12 mouse cellular contexts compared by ENCODE assay signal in the genomic region with DNA sequence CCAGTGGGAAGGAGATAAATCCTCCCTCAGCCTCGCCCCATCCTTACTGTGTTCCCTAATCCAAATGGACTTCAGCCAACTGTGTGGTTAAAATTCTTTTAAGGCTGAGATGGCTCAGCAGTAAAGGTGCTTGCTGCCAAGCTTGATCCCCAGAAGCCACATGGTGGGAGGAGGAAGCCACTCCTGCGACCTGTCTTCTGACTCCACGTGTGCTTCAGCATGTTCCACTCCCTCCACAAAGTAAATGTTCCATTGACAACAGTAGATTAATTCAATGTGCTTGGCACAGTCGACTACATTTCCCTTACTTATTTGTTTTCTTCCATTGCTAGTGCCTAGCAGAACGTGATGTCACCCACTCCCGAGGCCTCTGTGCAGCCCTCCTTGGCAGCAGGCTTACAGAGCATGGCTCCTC. TPM values are rescaled to one million over a fixed set of nuclear protein-coding genes. Genes with fewer than 3 reads are reported as not detected.
DNase-seq lines count a peak whose midpoint lies in the region; ATAC-seq lines count a peak whose summit lies in the region.
"Had no signal": no experiment of that assay in that cellular context is flagged by ENCODE, and none has a peak within 500 bp of the region (broad histone marks: within the 10 kb centered on the region; RNA-seq: fewer than 3 reads in every experiment).

No protein-coding gene starts in this region.

- intact Hi-C loops in heart, postnatal 25 days (cut with DNase I) = no loop called here

- peak; percentile 70 for DNase-seq in kidney, adult 9 months
- DNase-seq in adipocyte (ENCODE audit: low spot score) = peak; percentile 22
- peak; percentile 42 to 50 for DNase-seq in cerebellum, postnatal 25 days
- DNase-seq in heart, postnatal 25 days (ENCODE audit: low spot score) = no peak
- no peak for DNase-seq in lung, postnatal 25 days (ENCODE audit: low spot score)
- DNase-seq: heart, postnatal 14 days; liver had no signal

- no peak overlapping the region for H3K27ac ChIP-seq in kidney, embryonic 15.5 days
- peak overlapping the region; percentile 47 for H3K27ac ChIP-seq in limb, embryonic 15.5 days
- H3K27ac ChIP-seq: midbrain, embryonic 10.5 days had no signal

- peaks cover 75% of the 10 kb centered on the region for H3K36me3 ChIP-seq in kidney, embryonic 15.5 days
- H3K36me3 ChIP-seq in limb, embryonic 15.5 days = peaks cover 73% of the 10 kb centered on the region

- H3K4me2 ChIP-seq in kidney, embryonic 15.5 days = no peak overlapping the region
- H3K4me2 ChIP-seq in limb, embryonic 15.5 days = no peak overlapping the region

- 86% methylated on average over 6 of the region's 6 CpGs for WGBS in kidney, embryonic 15.5 days
- 63% methylated on average over 6 of the region's 6 CpGs for WGBS in limb, embryonic 15.5 days

- no peak overlapping the region for H3K4me3 ChIP-seq in kidney, embryonic 15.5 days (replicated peaks)
- no peak overlapping the region for H3K4me3 ChIP-seq in limb, embryonic 15.5 days
- H3K4me3 ChIP-seq: midbrain, embryonic 10.5 days had no signal

- no peaks in the 10 kb centered on the region for H3K27me3 ChIP-seq in kidney, embryonic 15.5 days
- no peaks in the 10 kb centered on the region for H3K27me3 ChIP-seq in limb, embryonic 15.5 days

- H3K4me1 ChIP-seq in kidney, embryonic 15.5 days = no peaks in the 10 kb centered on the region
- H3K4me1 ChIP-seq in limb, embryonic 15.5 days = 0 out of 2 replicates have a peak, but pooled peaks cover 5% of the 10 kb centered on the region
- H3K4me1 ChIP-seq: midbrain, embryonic 10.5 days had no signal

- H3K9ac ChIP-seq in kidney, embryonic 15.5 days = no peak overlapping the region
- H3K9ac ChIP-seq in limb, embryonic 15.5 days = no peak overlapping the region

- ATAC-seq in kidney, embryonic 15.5 days (replicated peaks; ENCODE audit: low FRiP score) = no peak
- peak; percentile 67 for ATAC-seq in limb, embryonic 15.5 days (ENCODE audit: insufficient number of reproducible peaks, low FRiP score, low TSS enrichment, low read depth)
- ATAC-seq: inflammation-experienced regulatory T-cells, adult 6 months had no signal

- H3K9me3 ChIP-seq in kidney, embryonic 15.5 days (replicated peaks) = no peaks in the 10 kb centered on the region
- H3K9me3 ChIP-seq in limb, embryonic 15.5 days = no peaks in the 10 kb centered on the region
- H3K9me3 ChIP-seq: midbrain, embryonic 10.5 days had no signal

RNA-seq across cellular contexts. Expression of a gene that starts 23.0 kb away (rescaled TPM):
- 10.0 and 10.6 TPM in 2 replicates for polyA plus RNA-seq in kidney, embryonic 15.5 days (2015; fragmentation: Nextera tagmentation; extraction: Ambion mirVana)
- polyA plus RNA-seq in limb, embryonic 15.5 days (2015; fragmentation: Nextera tagmentation; extraction: Ambion mirVana) = 8.6 and 10.4 TPM in 2 replicates
- total RNA-seq in heart, postnatal 25 days (2021) = 10 to 100 TPM; 12.7 to 14.1 TPM

RNA-seq across cellular contexts. Expression of a gene that starts 33.8 kb away (rescaled TPM):
- polyA plus RNA-seq in kidney, embryonic 15.5 days (2015; fragmentation: Nextera tagmentation; extraction: Ambion mirVana) = 87.4 and 92.0 TPM in 2 replicates
- polyA plus RNA-seq in limb, embryonic 15.5 days (2015; fragmentation: Nextera tagmentation; extraction: Ambion mirVana) = 114 TPM in 2 replicates
- 10 to 100 TPM; 19.9 to 26.0 TPM for total RNA-seq in heart, postnatal 25 days (2021)

RNA-seq across cellular contexts. Expression of a gene that starts 34.5 kb away (rescaled TPM):
- polyA plus RNA-seq in kidney, embryonic 15.5 days (2015; fragmentation: Nextera tagmentation; extraction: Ambion mirVana) = 3.9 and 4.5 TPM in 2 replicates
- 9.3 and 11.2 TPM in 2 replicates for polyA plus RNA-seq in limb, embryonic 15.5 days (2015; fragmentation: Nextera tagmentation; extraction: Ambion mirVana)
- total RNA-seq in heart, postnatal 25 days (2021) = 1 to 10 TPM; 7.3 to 9.4 TPM

RNA-seq across cellular contexts. Expression of a gene that starts 37.2 kb away (rescaled TPM):
- 12.9 and 16.0 TPM in 2 replicates for polyA plus RNA-seq in kidney, embryonic 15.5 days (2015; fragmentation: Nextera tagmentation; extraction: Ambion mirVana)
- polyA plus RNA-seq in limb, embryonic 15.5 days (2015; fragmentation: Nextera tagmentation; extraction: Ambion mirVana) = 11.5 and 15.5 TPM in 2 replicates
- 1 to 10 TPM; 6.6 to 7.5 TPM for total RNA-seq in heart, postnatal 25 days (2021)

RNA-seq across cellular contexts. Expression of a gene that starts 46.7 kb away (rescaled TPM):
- 0.50 and 0.53 TPM in 2 replicates for polyA plus RNA-seq in kidney, embryonic 15.5 days (2015; fragmentation: Nextera tagmentation; extraction: Ambion mirVana)
- 0.53 and 0.76 TPM in 2 replicates for polyA plus RNA-seq in limb, embryonic 15.5 days (2015; fragmentation: Nextera tagmentation; extraction: Ambion mirVana)
- total RNA-seq in heart, postnatal 25 days (2021) = not detected
- total RNA-seq: heart, adult 8-10 months; heart, postnatal 14 days had no signal

Comparison
In these comparisons a context has a peak if more than half of its experiments do, and no peak if none do; other contexts are left out.
1. DNase-seq: peak in kidney, adult 9 months (single experiment), adipocyte (single experiment) and cerebellum, postnatal 25 days (2 of 2); none in heart, postnatal 25 days (single experiment) and lung, postnatal 25 days (single experiment).